Mouse (Mus musculus) embryonic facial prominence, embryonic 11.5 days (tissue): ENCODE data around the gene Oscp1. TPM values are rescaled to one million over a fixed set of nuclear protein-coding genes. Genes with fewer than 3 reads are reported as not detected.
A peak's percentile ranks its signal among the peaks of the same experiment; 100 is the strongest.

Source experiments
- ATAC-seq: fragments of 200-750 bp; cut with Nextera tagmentation; replicated peaks from 2 replicates; pipeline ENCODE4 v1.8.0; 2017; ENCODE audit warnings: low read depth; ENCODE audit not compliant: insufficient number of reproducible peaks, low FRiP score, low TSS enrichment
- DNase-seq: peaks from one replicate; pipeline ENCODE4 v3.0.0-alpha.2; 2015; ENCODE audit warnings: low spot score
- H3K27ac ChIP-seq: fragments of 300-500 bp; sonication (generic); replicated peaks from 2 replicates; pipeline ENCODE4 v1.5.1; 2014; ENCODE audit warnings: mild to moderate bottlenecking, low read depth, low read length, control low read depth
- H3K27me3 ChIP-seq: fragments of 300-500 bp; sonication (generic); 2 replicates; pipeline ENCODE4 v1.6.1; 2014; ENCODE audit warnings: mild to moderate bottlenecking, low read length, moderate library complexity, mixed read lengths; ENCODE audit not compliant: control insufficient read depth, insufficient read depth
- H3K36me3 ChIP-seq: fragments of 300-500 bp; sonication (generic); replicated peaks from 2 replicates; pipeline ENCODE4 v1.6.1; 2014; ENCODE audit warnings: low read depth, mild to moderate bottlenecking, low read length, moderate library complexity, mixed read lengths; ENCODE audit not compliant: control insufficient read depth, insufficient read depth
- H3K4me1 ChIP-seq: fragments of 300-500 bp; sonication (generic); 2 replicates; pipeline ENCODE4 v1.6.1; 2014; ENCODE audit warnings: low read length, mixed read lengths; ENCODE audit not compliant: control insufficient read depth, insufficient read depth
- H3K4me2 ChIP-seq: fragments of 300-500 bp; sonication (generic); 2 replicates; pipeline ENCODE4 v1.6.1; 2014; ENCODE audit warnings: low read depth, mild to moderate bottlenecking, control low read depth, low read length, moderate library complexity
- H3K4me3 ChIP-seq: fragments of 300-500 bp; sonication (generic); 2 replicates; pipeline ENCODE4 v1.5.1; 2014; ENCODE audit warnings: low read depth, low read length, control low read depth
- H3K9ac ChIP-seq: fragments of 300-500 bp; sonication (generic); replicated peaks from 2 replicates; pipeline ENCODE4 v1.6.1; 2014; ENCODE audit warnings: mild to moderate bottlenecking, control low read depth, low read length
- H3K9me3 ChIP-seq: fragments of 300-500 bp; sonication (generic); replicated peaks from 2 replicates; pipeline ENCODE4 v1.6.1; 2016; ENCODE audit warnings: mild to moderate bottlenecking, low read length, inconsistent platforms, mixed read lengths; ENCODE audit not compliant: control insufficient read depth
- WGBS: fragments of 180-500 bp; shearing (Covaris S2); extraction: QIAGEN DNeasy Blood & Tissue Kit; methylation state at CpG from one replicate; pipeline ENCODE4 v1.1.7; 2014; 5-methylcytosine and 5-hydroxymethylcytosine counted together
- polyA plus RNA-seq: library from polyadenylated mRNA; unstranded; fragments of >200 nt; fragmentation: Nextera tagmentation; extraction: Ambion mirVana; gene quantifications from 2 replicates; pipeline ENCODE4 v1.2.1, GENCODE M21; 2014

Oscp1 gene
- polyA plus RNA-seq, 1 experiment from 2014 or later = 18.3 TPM

- no peak overlapping the region for H3K27ac ChIP-seq
- H3K36me3 ChIP-seq = no peaks in the 10 kb centered on the region
- H3K9me3 ChIP-seq = no peaks in the 10 kb centered on the region
- ATAC-seq = no peak
- no peak overlapping the region for H3K4me3 ChIP-seq
- no peak overlapping the region for H3K9ac ChIP-seq
- no peak for DNase-seq
- no peak overlapping the region for H3K4me2 ChIP-seq
- WGBS = 78% methylated on average over 5 of the region's 5 CpGs
- no peaks in the 10 kb centered on the region for H3K4me1 ChIP-seq
- H3K27me3 ChIP-seq = no peaks in the 10 kb centered on the region
These were observed 27.7 kb upstream of the Oscp1 start for GRCm38 (mm10) chr4:126030705-126031104.

GRCm38 (mm10) chr4:126035413-126035812 lies 23.0 kb upstream of the Oscp1 start:
- H3K9ac ChIP-seq = no peak overlapping the region
- H3K4me2 ChIP-seq = no peak overlapping the region
- H3K4me1 ChIP-seq = no peaks in the 10 kb centered on the region
- no peak overlapping the region for H3K27ac ChIP-seq
- no peak for ATAC-seq
- H3K27me3 ChIP-seq = no peaks in the 10 kb centered on the region
- no peaks in the 10 kb centered on the region for H3K9me3 ChIP-seq
- no peak for DNase-seq
- WGBS = 82% methylated on average over 5 of the region's 5 CpGs
- no peak overlapping the region for H3K4me3 ChIP-seq
- no peaks in the 10 kb centered on the region for H3K36me3 ChIP-seq

GRCm38 (mm10) chr4:126046851-126047585 lies 11.3 kb upstream of the Oscp1 start, which contains the start of gene Mrps15:
Gene Mrps15, plus strand, starts transcription at chr4:126046925.
- Histone ChIP-seq H3K27me3 (no peaks in the 10 kb centered on the region), H3K4me3 (peak within 1 kb of the TSS; percentile 77), H3K4me2 (peak within 1 kb of the TSS; percentile 73), H3K27ac (no peak within 1 kb of the TSS; the same call in 1 of the 2 replicates), H3K9me3 (no peaks in the 10 kb centered on the region), H3K36me3 (0 out of 2 replicates have a peak, but pooled peaks cover 3% of the 10 kb centered on the region), H3K4me1 (no peaks in the 10 kb centered on the region), H3K9ac (peak within 1 kb of the TSS; percentile 83)
- DNase-seq (peak; percentile 94), ATAC-seq (peak; percentile 92)
- under 1% methylated on average over 56 of the region's 56 CpGs for WGBS

- 92% methylated on average over 7 of the region's 7 CpGs for WGBS
- H3K4me2 ChIP-seq = no peak overlapping the region
- H3K36me3 ChIP-seq = peaks cover 8% of the 10 kb centered on the region
- no peaks in the 10 kb centered on the region for H3K27me3 ChIP-seq
- no peak overlapping the region for H3K27ac ChIP-seq
- ATAC-seq = no peak
- H3K4me1 ChIP-seq = no peaks in the 10 kb centered on the region
- no peaks in the 10 kb centered on the region for H3K9me3 ChIP-seq
- H3K9ac ChIP-seq = no peak overlapping the region
- no peak for DNase-seq
- no peak overlapping the region for H3K4me3 ChIP-seq
These were observed 6.7 kb upstream of the Oscp1 start for GRCm38 (mm10) chr4:126051617-126052016.

- Histone ChIP-seq H3K9ac (peak overlapping the region; percentile 55), H3K4me1 (no peaks in the 10 kb centered on the region), H3K27ac (no peak overlapping the region), H3K4me2 (peak overlapping the region; percentile 55), H3K36me3 (peaks cover 5% of the 10 kb centered on the region), H3K9me3 (no peaks in the 10 kb centered on the region), H3K4me3 (peak overlapping the region; percentile 42), H3K27me3 (no peaks in the 10 kb centered on the region)
- ATAC-seq (no peak), DNase-seq (peak; percentile 27)
- 14% methylated on average over 19 of the region's 19 CpGs for WGBS
These were observed 895 bp upstream of the Oscp1 start for GRCm38 (mm10) chr4:126057207-126058133.

GRCm38 (mm10) chr4:126058997-126059362 lies 615 bp downstream of the Oscp1 start:
- Histone ChIP-seq H3K36me3 (peaks cover 4% of the 10 kb centered on the region), H3K9me3 (no peaks in the 10 kb centered on the region), H3K4me2 (peak overlapping the region; percentile 55), H3K9ac (peak overlapping the region; percentile 51), H3K4me1 (no peaks in the 10 kb centered on the region), H3K4me3 (peak overlapping the region; percentile 42), H3K27ac (no peak overlapping the region), H3K27me3 (no peaks in the 10 kb centered on the region)
- WGBS = 42% methylated on average over 9 of the region's 9 CpGs
- no peak for ATAC-seq
- no peak for DNase-seq

GRCm38 (mm10) chr4:126062856-126063255 lies 4.5 kb downstream of the Oscp1 start:
- Histone ChIP-seq H3K4me1 (no peaks in the 10 kb centered on the region), H3K4me2 (no peak overlapping the region), H3K9ac (no peak overlapping the region), H3K9me3 (no peaks in the 10 kb centered on the region), H3K27ac (no peak overlapping the region), H3K36me3 (no peaks in the 10 kb centered on the region), H3K27me3 (no peaks in the 10 kb centered on the region), H3K4me3 (no peak overlapping the region)
- ATAC-seq = no peak
- no peak for DNase-seq
- 18% methylated on average over 1 of the region's 1 CpGs for WGBS

GRCm38 (mm10) chr4:126065241-126065640 lies 6.9 kb downstream of the Oscp1 start:
- no peak overlapping the region for H3K9ac ChIP-seq
- no peaks in the 10 kb centered on the region for H3K4me1 ChIP-seq
- H3K4me2 ChIP-seq = no peak overlapping the region
- 87% methylated on average over 7 of the region's 7 CpGs for WGBS
- no peak overlapping the region for H3K27ac ChIP-seq
- ATAC-seq (no peak), DNase-seq (no peak)
- no peaks in the 10 kb centered on the region for H3K9me3 ChIP-seq
- H3K36me3 ChIP-seq = no peaks in the 10 kb centered on the region
- no peaks in the 10 kb centered on the region for H3K27me3 ChIP-seq
- H3K4me3 ChIP-seq = no peak overlapping the region
